Mouse (Mus musculus): ENCODE measurements around the gene Rell1. TPM values are rescaled to one million over a fixed set of nuclear protein-coding genes. Genes with fewer than 3 reads are reported as not detected.
A peak's percentile ranks its signal among the peaks of the same experiment; 100 is the strongest.

The Rell1 gene
- polyA plus RNA-seq, 1 experiment from 2014 or later = 7.9 TPM

GRCm38 (mm10) chr5:63886709-63887108, 82.0 kb downstream of the Rell1 start:
- WGBS = 35% methylated on average over 6 of the region's 6 CpGs
- Histone ChIP-seq H3K4me3 (replicated peaks) (no peak overlapping the region), H3K27ac (replicated peaks) (no peak overlapping the region), H3K27me3 (replicated peaks) (no peaks in the 10 kb centered on the region), H3K4me1 (no peaks in the 10 kb centered on the region), H3K9me3 (replicated peaks) (no peaks in the 10 kb centered on the region), H3K9ac (replicated peaks) (no peak overlapping the region), H3K36me3 (no peaks in the 10 kb centered on the region), H3K4me2 (no peak overlapping the region)
- peak; percentile 59; the same call in 1 of the 2 replicates for ATAC-seq (ENCODE audit: low FRiP score)

GRCm38 (mm10) chr5:63886292-63886691, 82.4 kb downstream of the Rell1 start:
- ATAC-seq (ENCODE audit: low FRiP score) = peak; percentile 8; the same call in 1 of the 2 replicates
- Histone ChIP-seq H3K4me1 (no peaks in the 10 kb centered on the region), H3K27ac (replicated peaks) (no peak overlapping the region), H3K36me3 (no peaks in the 10 kb centered on the region), H3K4me3 (replicated peaks) (no peak overlapping the region), H3K9me3 (replicated peaks) (no peaks in the 10 kb centered on the region), H3K4me2 (no peak overlapping the region), H3K9ac (replicated peaks) (no peak overlapping the region), H3K27me3 (replicated peaks) (no peaks in the 10 kb centered on the region)
- 88% methylated on average over 5 of the region's 5 CpGs for WGBS

GRCm38 (mm10) chr5:63879026-63879425, 89.7 kb downstream of the Rell1 start:
- Histone ChIP-seq H3K9ac (replicated peaks) (no peak overlapping the region), H3K9me3 (replicated peaks) (no peaks in the 10 kb centered on the region), H3K4me1 (no peaks in the 10 kb centered on the region), H3K4me2 (no peak overlapping the region), H3K4me3 (replicated peaks) (no peak overlapping the region), H3K27ac (replicated peaks) (no peak overlapping the region), H3K36me3 (no peaks in the 10 kb centered on the region), H3K27me3 (replicated peaks) (no peaks in the 10 kb centered on the region; the same call in 1 of the 2 replicates)
- WGBS = 82% methylated on average over 10 of the region's 10 CpGs
- ATAC-seq (ENCODE audit: low FRiP score) = no peak

GRCm38 (mm10) chr5:63876081-63876480, 92.6 kb downstream of the Rell1 start:
- Histone ChIP-seq H3K4me3 (replicated peaks) (no peak overlapping the region), H3K36me3 (no peaks in the 10 kb centered on the region), H3K9me3 (replicated peaks) (no peaks in the 10 kb centered on the region), H3K4me2 (no peak overlapping the region), H3K27me3 (replicated peaks) (no peaks in the 10 kb centered on the region; the same call in 1 of the 2 replicates), H3K4me1 (0 out of 2 replicates have a peak, but pooled peaks cover 8% of the 10 kb centered on the region), H3K27ac (replicated peaks) (no peak overlapping the region), H3K9ac (replicated peaks) (no peak overlapping the region)
- no peak for ATAC-seq (ENCODE audit: low FRiP score)
- WGBS = 73% methylated on average over 4 of the region's 4 CpGs

GRCm38 (mm10) chr5:63874880-63875279, 93.8 kb downstream of the Rell1 start:
- H3K27ac ChIP-seq (replicated peaks) = no peak overlapping the region
- H3K4me1 ChIP-seq = 0 out of 2 replicates have a peak, but pooled peaks cover 8% of the 10 kb centered on the region
- no peaks in the 10 kb centered on the region for H3K27me3 ChIP-seq (replicated peaks)
- no peaks in the 10 kb centered on the region for H3K36me3 ChIP-seq
- H3K9me3 ChIP-seq (replicated peaks) = no peaks in the 10 kb centered on the region
- H3K4me3 ChIP-seq (replicated peaks) = no peak overlapping the region
- WGBS = 72% methylated on average over 16 of the region's 16 CpGs
- ATAC-seq (ENCODE audit: low FRiP score) = no peak
- no peak overlapping the region for H3K9ac ChIP-seq (replicated peaks)
- no peak overlapping the region for H3K4me2 ChIP-seq

- 32% methylated on average over 17 of the region's 17 CpGs for WGBS
- Histone ChIP-seq H3K36me3 (no peaks in the 10 kb centered on the region), H3K4me3 (replicated peaks) (no peak overlapping the region), H3K27me3 (replicated peaks) (no peaks in the 10 kb centered on the region), H3K27ac (replicated peaks) (0 out of 2 replicates have a peak overlapping the region, but pooled peaks have one; percentile 8), H3K9ac (replicated peaks) (no peak overlapping the region), H3K9me3 (replicated peaks) (no peaks in the 10 kb centered on the region), H3K4me2 (no peak overlapping the region; the same call in none of the 2 replicates), H3K4me1 (0 out of 2 replicates have a peak, but pooled peaks cover 8% of the 10 kb centered on the region)
- ATAC-seq (ENCODE audit: low FRiP score) = peak; percentile 69
Measured at GRCm38 (mm10) chr5:63872176-63872932, 96.3 kb downstream of the Rell1 start.

GRCm38 (mm10) chr5:63867421-63867820, 101.3 kb downstream of the Rell1 start:
- no peaks in the 10 kb centered on the region for H3K27me3 ChIP-seq (replicated peaks)
- WGBS = 23% methylated on average over 3 of the region's 3 CpGs
- no peak overlapping the region for H3K9ac ChIP-seq (replicated peaks)
- H3K36me3 ChIP-seq = no peaks in the 10 kb centered on the region
- 0 out of 2 replicates have a peak, but pooled peaks cover 7% of the 10 kb centered on the region for H3K4me1 ChIP-seq
- no peak overlapping the region for H3K4me3 ChIP-seq (replicated peaks)
- no peak for ATAC-seq (ENCODE audit: low FRiP score)
- H3K4me2 ChIP-seq = no peak overlapping the region
- no peaks in the 10 kb centered on the region for H3K9me3 ChIP-seq (replicated peaks)
- no peak overlapping the region for H3K27ac ChIP-seq (replicated peaks)

- 0 out of 2 replicates have a peak, but pooled peaks cover 5% of the 10 kb centered on the region for H3K4me1 ChIP-seq
- H3K9me3 ChIP-seq (replicated peaks) = no peaks in the 10 kb centered on the region
- no peaks in the 10 kb centered on the region for H3K27me3 ChIP-seq (replicated peaks)
- no peak for ATAC-seq (ENCODE audit: low FRiP score)
- H3K9ac ChIP-seq (replicated peaks) = no peak overlapping the region
- WGBS = 89% methylated on average over 8 of the region's 8 CpGs
- no peak overlapping the region for H3K4me2 ChIP-seq
- no peak overlapping the region for H3K4me3 ChIP-seq (replicated peaks)
- no peaks in the 10 kb centered on the region for H3K36me3 ChIP-seq
- H3K27ac ChIP-seq (replicated peaks) = no peak overlapping the region
Measured at GRCm38 (mm10) chr5:63858901-63859300, 109.8 kb downstream of the Rell1 start.

Other genes starting within 250 kb of the Rell1 start
- gene 0610040J01Rik, start 156.5 kb downstream of the Rell1 start, polyA plus RNA-seq (2015; fragmentation: Nextera tagmentation; extraction: Ambion mirVana) = 4.0 and 6.8 TPM in 2 replicates
- 19.3 and 21.9 TPM in 2 replicates for gene Pgm2, start 124.1 kb upstream of the Rell1 start, polyA plus RNA-seq (2015; fragmentation: Nextera tagmentation; extraction: Ambion mirVana)
- gene Tbc1d1, start 187.4 kb upstream of the Rell1 start, polyA plus RNA-seq (2015; fragmentation: Nextera tagmentation; extraction: Ambion mirVana) = 13.5 and 17.0 TPM in 2 replicates

Data from neural tube, embryonic 15.5 days (tissue).